Mouse (Mus musculus) myocyte (in vitro differentiated cells): ENCODE measurements around the gene Rsc1a1.

Experiments
- CEBPB ChIP-seq: IDR thresholded peaks from 2 replicates; pipeline ENCODE4 v1.6.1; 2011; ENCODE audit warnings: mild to moderate bottlenecking, moderate library complexity; ENCODE audit not compliant: poor library complexity, insufficient read depth, severe bottlenecking
- MYOD1 ChIP-seq, 3 experiments: IDR thresholded peaks; one replicate each; pipeline ENCODE4 v1.6.1; 2011; ENCODE audit warnings: control low read depth in 2 of 3, low read depth in 2 of 3, mild to moderate bottlenecking in 2 of 3, moderate library complexity in 1 of 3; ENCODE audit not compliant: insufficient read length in 2 of 3, control insufficient read depth in 1 of 3
- POLR2A ChIP-seq: IDR thresholded peaks from one replicate; pipeline ENCODE4 v1.6.1; 2011; ENCODE audit warnings: low read depth, mild to moderate bottlenecking, control low read depth, moderate library complexity; ENCODE audit not compliant: insufficient read length
- TCF3 ChIP-seq: IDR thresholded peaks from one replicate; pipeline ENCODE4 v1.6.1; 2011; ENCODE audit warnings: low read depth, control low read depth; ENCODE audit not compliant: insufficient read length
- USF1 ChIP-seq: IDR thresholded peaks from one replicate; pipeline ENCODE4 v1.6.1; 2011; ENCODE audit warnings: low read depth, mild to moderate bottlenecking, control low read depth, moderate library complexity

- TF ChIP-seq POLR2A, result no peak
- TF ChIP-seq CEBPB, result no peak
- no peak for TF ChIP-seq MYOD1 (IDR thresholded peaks at IDR 0.05; ENCODE audit: control insufficient read depth in 1 of 3, insufficient read length in 2 of 3, low read depth in 2 of 3)
- TF ChIP-seq USF1, result no peak
- no peak for TF ChIP-seq TCF3
These were observed 38.2 kb downstream of the Rsc1a1 start for GRCm38 (mm10) chr4:141647187-141647586.
